Mouse (Mus musculus) hindbrain, postnatal 0 days (tissue): ENCODE data around the gene Kdm2a. TPM values are rescaled to one million over a fixed set of nuclear protein-coding genes. Genes with fewer than 3 reads are reported as not detected.

Experiments
- ATAC-seq: fragments of 200-750 bp; cut with Nextera tagmentation; 2 replicates; pipeline ENCODE4 v1.8.0; 2017; ENCODE audit warnings: mild to moderate bottlenecking, moderate TSS enrichment, moderate library complexity
- DNase-seq: peaks from one replicate; pipeline ENCODE4 v3.0.0-alpha.2; 2015; ENCODE audit warnings: low spot score
- H3K27ac ChIP-seq: fragments of 300-500 bp; sonication (generic); 2 replicates; pipeline ENCODE4 v1.5.1; 2014; ENCODE audit warnings: mild to moderate bottlenecking
- H3K27me3 ChIP-seq: fragments of 300-500 bp; sonication (generic); 2 replicates; pipeline ENCODE4 v1.6.1; 2014; ENCODE audit warnings: low read length, mixed read lengths; ENCODE audit not compliant: insufficient read depth
- H3K36me3 ChIP-seq: fragments of 300-500 bp; sonication (generic); 2 replicates; pipeline ENCODE4 v1.6.1; 2014; ENCODE audit warnings: low read length, mixed read lengths; ENCODE audit not compliant: insufficient read depth
- H3K4me1 ChIP-seq: fragments of 300-500 bp; sonication (generic); 2 replicates; pipeline ENCODE4 v1.6.1; 2014; ENCODE audit warnings: antibody characterized with exemption, low read length, mixed read lengths; ENCODE audit not compliant: insufficient read depth
- H3K4me2 ChIP-seq: fragments of 300-500 bp; sonication (generic); 2 replicates; pipeline ENCODE4 v1.6.1; 2014; ENCODE audit warnings: low read depth, mild to moderate bottlenecking, low read length, moderate library complexity, mixed read lengths
- H3K4me3 ChIP-seq: fragments of 300-500 bp; sonication (generic); 2 replicates; pipeline ENCODE4 v1.5.1; 2014; ENCODE audit warnings: low read length
- H3K9ac ChIP-seq: fragments of 300-500 bp; sonication (generic); replicated peaks from 2 replicates; pipeline ENCODE4 v1.6.1; 2014; ENCODE audit warnings: mild to moderate bottlenecking, low read length, moderate library complexity, mixed read lengths
- H3K9me3 ChIP-seq: fragments of 300-500 bp; sonication (generic); 2 replicates; pipeline ENCODE4 v1.6.1; 2016; ENCODE audit warnings: low read length, mixed read lengths
- CTCF ChIP-seq: IDR thresholded peaks from 2 replicates; pipeline ENCODE4 v1.5.1; 2016; ENCODE audit warnings: antibody characterized with exemption, control low read depth, low read depth
- WGBS: fragments of 180-500 bp; shearing (Covaris S2); extraction: QIAGEN DNeasy Blood & Tissue Kit; methylation state at CpG from one replicate; pipeline ENCODE4 v1.1.7; 2014; 5-methylcytosine and 5-hydroxymethylcytosine counted together
- polyA plus RNA-seq: library from polyadenylated mRNA; unstranded; fragments of >200 nt; fragmentation: Nextera tagmentation; extraction: Ambion mirVana; gene quantifications from 2 replicates; pipeline ENCODE4 v1.2.1, GENCODE M21; 2015
- total RNA-seq: library from RNA; depleted of rRNA; stranded (reverse); fragments of >200 nt; gene quantifications from 2 replicates; pipeline ENCODE4 v1.2.3, GENCODE M21; 2014

Gene Kdm2a
- total and polyA plus RNA-seq, 2 experiments from 2014 or later: 19.8 to 73.7 TPM

DNA sequence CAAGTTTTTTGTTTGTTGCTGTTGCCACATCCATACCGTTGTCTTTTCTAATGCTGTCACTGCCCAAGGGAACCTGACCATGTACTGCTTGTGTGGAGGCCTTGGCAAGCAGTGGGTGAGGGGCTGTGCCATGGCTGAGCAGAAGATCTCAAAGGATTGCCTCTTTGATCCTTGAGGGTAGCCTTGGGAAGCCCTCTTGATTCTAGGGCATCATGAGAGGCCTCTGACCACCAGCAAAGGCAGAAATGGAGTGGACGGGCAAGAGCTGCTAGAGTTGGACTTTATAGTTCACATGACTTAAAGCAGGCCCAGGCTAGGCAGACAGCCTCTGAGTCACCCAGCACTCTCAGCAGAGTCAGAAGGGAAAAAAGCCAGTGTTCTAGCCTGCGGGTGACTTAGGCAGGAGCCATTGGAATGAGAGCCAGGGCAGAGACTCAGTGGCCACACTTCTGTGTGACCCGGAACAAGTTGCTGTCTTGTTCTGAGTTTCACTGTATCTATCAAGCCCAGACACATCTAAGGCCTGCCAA lies 32.1 kb upstream of the Kdm2a start:
- WGBS: 97% methylated on average over 4 of the region's 4 CpGs
- ATAC-seq (no peak), DNase-seq (no peak)
- H3K4me2 ChIP-seq: no peak overlapping the region
- no peak overlapping the region for H3K27ac ChIP-seq
- TF ChIP-seq CTCF: no peak
- H3K4me1 ChIP-seq: no peaks in the 10 kb centered on the region
- no peaks in the 10 kb centered on the region for H3K27me3 ChIP-seq
- H3K4me3 ChIP-seq: no peak overlapping the region
- no peaks in the 10 kb centered on the region for H3K36me3 ChIP-seq
- H3K9me3 ChIP-seq: no peaks in the 10 kb centered on the region
- H3K9ac ChIP-seq: no peak overlapping the region

DNA sequence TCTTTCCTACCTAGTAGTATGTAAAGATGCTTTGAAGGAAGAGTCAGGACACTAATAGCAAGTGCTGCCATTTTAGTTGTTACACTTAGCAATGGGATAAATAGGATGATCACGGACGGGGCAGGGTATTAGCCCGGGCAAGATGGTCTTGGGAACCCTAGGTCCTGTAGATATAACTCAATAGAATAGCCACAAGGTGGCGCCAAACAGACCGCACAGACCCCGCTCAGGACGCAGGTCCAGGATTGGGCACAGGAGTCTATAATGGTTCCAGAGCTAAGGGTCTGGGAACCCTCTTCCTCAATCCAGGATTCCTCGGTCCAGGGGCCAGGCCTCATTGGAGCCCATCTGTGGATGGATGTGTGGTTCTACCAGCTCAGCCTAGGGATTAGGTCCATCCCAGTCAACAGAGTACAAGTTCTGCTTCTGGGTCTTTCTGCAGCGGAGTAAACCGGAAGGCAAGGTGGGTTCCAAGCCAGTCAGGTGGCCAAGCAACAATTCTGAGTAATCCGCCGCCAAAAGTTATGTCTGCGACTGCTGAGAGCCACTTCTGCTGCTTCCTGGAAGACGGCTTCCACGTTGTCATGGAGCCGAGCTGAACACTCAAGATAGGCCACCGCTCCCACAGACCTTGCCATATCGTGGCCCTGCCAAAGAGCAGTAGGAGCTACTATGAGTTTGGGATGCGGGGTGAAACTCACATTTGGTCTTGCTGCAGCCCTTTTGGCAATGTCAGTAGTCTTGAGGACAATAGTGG lies 27.7 kb upstream of the Kdm2a start:
- H3K4me3 ChIP-seq: no peak overlapping the region
- no peaks in the 10 kb centered on the region for H3K4me1 ChIP-seq
- peak; percentile 59 for TF ChIP-seq CTCF
- DNase-seq (peak; percentile 47), ATAC-seq (no peak)
- H3K9ac ChIP-seq: no peak overlapping the region
- H3K4me2 ChIP-seq: no peak overlapping the region
- no peaks in the 10 kb centered on the region for H3K27me3 ChIP-seq
- H3K27ac ChIP-seq: no peak overlapping the region
- H3K9me3 ChIP-seq: no peaks in the 10 kb centered on the region
- 76% methylated on average over 19 of the region's 19 CpGs for WGBS
- H3K36me3 ChIP-seq: no peaks in the 10 kb centered on the region

DNA sequence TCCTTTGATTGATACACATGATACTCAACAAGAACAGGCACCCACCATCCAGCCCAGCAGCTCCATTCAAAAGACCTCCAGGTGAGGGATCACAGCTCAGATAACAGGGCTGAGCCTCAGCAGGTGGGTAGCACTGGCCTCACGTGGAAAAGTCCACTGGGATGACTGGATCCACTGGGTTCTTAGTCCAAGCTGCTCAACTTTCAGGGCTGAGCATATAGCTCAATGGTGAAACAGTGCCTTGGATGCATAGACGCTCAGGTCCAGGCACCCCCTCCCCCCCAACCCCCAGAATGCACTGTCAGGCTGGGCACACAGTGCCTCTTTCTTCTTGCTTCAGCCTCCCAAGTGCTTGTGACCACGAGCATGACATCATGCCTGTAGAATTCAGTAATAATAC lies 24.9 kb upstream of the Kdm2a start:
- Histone ChIP-seq H3K4me3 (no peak overlapping the region), H3K4me1 (no peaks in the 10 kb centered on the region), H3K27me3 (no peaks in the 10 kb centered on the region), H3K9ac (no peak overlapping the region), H3K9me3 (no peaks in the 10 kb centered on the region), H3K27ac (no peak overlapping the region), H3K4me2 (no peak overlapping the region), H3K36me3 (no peaks in the 10 kb centered on the region)
- no peak for TF ChIP-seq CTCF
- DNase-seq: no peak
- WGBS: 75% methylated on average over 3 of the region's 3 CpGs
- ATAC-seq: no peak

DNA sequence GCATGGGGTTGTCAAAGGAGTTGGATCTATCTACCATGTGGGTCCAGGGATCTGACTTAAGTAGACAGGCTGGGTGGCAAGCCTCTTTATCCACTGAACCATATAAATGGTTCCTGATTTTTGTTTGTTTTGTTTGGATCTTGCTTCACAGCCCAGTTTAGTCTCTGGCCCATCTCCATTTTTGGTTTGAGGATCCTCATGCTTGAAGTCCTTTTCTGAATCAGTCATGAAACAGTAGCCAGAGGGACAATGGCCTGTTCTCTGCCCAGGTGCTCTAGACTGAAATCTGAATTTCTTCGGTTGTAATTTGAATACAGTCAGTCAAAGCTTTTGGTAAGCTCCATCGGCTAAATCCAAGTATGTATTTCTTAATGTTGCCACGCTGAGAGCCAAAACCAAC lies 24.5 kb upstream of the Kdm2a start:
- WGBS: 94% methylated on average over 3 of the region's 3 CpGs
- DNase-seq (no peak), ATAC-seq (no peak)
- H3K4me1 ChIP-seq: no peaks in the 10 kb centered on the region
- H3K4me2 ChIP-seq: no peak overlapping the region
- H3K4me3 ChIP-seq: no peak overlapping the region
- H3K27me3 ChIP-seq: no peaks in the 10 kb centered on the region
- no peak overlapping the region for H3K9ac ChIP-seq
- no peaks in the 10 kb centered on the region for H3K9me3 ChIP-seq
- H3K36me3 ChIP-seq: no peaks in the 10 kb centered on the region
- H3K27ac ChIP-seq: no peak overlapping the region
- TF ChIP-seq CTCF: no peak

DNA sequence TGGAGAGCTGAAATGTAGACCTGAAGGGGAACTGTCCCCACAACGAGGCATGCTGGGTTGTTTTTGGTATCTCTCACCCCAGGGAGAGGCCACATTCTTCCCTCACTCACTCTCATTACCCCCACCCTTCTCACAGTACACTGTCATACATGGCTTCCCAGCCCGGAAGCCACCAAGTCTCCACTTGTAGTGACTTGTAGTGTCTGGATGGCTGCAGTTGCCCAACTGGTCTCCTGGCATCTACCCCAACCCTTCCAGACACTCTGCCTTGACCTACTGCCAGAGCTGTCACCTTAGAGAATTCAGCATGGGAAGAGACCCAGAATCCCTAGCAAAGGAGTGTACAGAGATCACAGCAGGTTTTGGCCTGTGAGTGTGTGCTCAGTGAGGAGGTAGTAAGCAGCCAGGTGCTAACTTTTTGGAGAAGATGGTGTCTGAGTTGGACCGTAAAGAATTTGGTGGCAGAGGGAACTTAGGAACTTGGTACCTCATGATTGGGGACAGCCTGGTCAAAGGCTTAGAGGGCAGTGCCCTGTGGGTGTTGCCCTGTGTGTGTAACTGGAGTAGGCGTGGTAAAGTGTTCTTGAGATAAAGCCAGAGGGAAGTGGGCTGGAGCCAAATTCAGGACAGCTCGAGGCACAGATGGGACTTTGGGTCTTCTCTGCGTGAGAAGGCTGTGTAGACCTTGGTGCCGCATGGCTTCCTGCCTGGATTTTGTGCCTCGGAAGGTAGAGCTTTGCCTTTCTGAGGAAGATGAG lies 22.2 kb upstream of the Kdm2a start:
- peak; percentile 63 for ATAC-seq
- Histone ChIP-seq H3K27ac (no peak overlapping the region), H3K4me1 (no peaks in the 10 kb centered on the region), H3K4me2 (no peak overlapping the region), H3K9ac (no peak overlapping the region), H3K36me3 (no peaks in the 10 kb centered on the region), H3K9me3 (no peaks in the 10 kb centered on the region), H3K27me3 (no peaks in the 10 kb centered on the region; the same call in 1 of the 2 replicates), H3K4me3 (no peak overlapping the region)
- TF ChIP-seq CTCF: no peak
- DNase-seq: peak; percentile 60
- WGBS: 74% methylated on average over 8 of the region's 8 CpGs

DNA sequence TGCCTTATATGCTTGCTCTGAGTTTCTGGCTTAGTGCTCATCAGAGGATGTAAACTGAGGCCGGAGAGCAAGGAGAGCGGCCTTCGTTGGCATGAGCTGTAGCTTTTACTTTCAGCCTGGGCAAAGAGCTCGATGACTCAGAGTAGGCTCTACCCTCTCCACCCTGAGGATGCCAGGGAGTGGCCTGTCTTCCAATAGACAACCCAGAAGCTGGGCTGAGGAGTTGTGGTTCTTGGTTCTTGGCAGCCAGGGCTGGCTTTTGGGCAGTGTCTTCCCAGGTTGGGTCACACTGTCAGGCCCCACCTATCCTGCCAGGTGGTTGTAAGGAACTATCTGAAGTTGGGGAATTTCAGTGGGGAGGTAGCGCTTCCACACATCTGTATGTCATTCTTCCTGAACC lies 21.6 kb upstream of the Kdm2a start:
- 92% methylated on average over 5 of the region's 5 CpGs for WGBS
- H3K27me3 ChIP-seq: no peaks in the 10 kb centered on the region; the same call in 1 of the 2 replicates
- H3K4me3 ChIP-seq: no peak overlapping the region
- no peak overlapping the region for H3K9ac ChIP-seq
- H3K4me2 ChIP-seq: no peak overlapping the region
- H3K27ac ChIP-seq: no peak overlapping the region
- no peaks in the 10 kb centered on the region for H3K36me3 ChIP-seq
- no peak for ATAC-seq
- no peaks in the 10 kb centered on the region for H3K4me1 ChIP-seq
- no peaks in the 10 kb centered on the region for H3K9me3 ChIP-seq
- no peak for DNase-seq
- no peak for TF ChIP-seq CTCF
